Mouse (Mus musculus) E14TG2a.4 (cell line): ENCODE results near the gene Mbnl1.

Source experiments
- CTCF ChIP-seq: conservative IDR thresholded peaks from 2 replicates; pipeline ENCODE4 v1.5.1; 2014; ENCODE audit warnings: low read length
- NANOG ChIP-seq: IDR thresholded peaks from 2 replicates; pipeline ENCODE4 v1.6.1; 2014; ENCODE audit warnings: borderline replicate concordance, low read length, mixed read lengths
- POU5F1 ChIP-seq: IDR thresholded peaks from 2 replicates; pipeline ENCODE4 v1.6.1; 2014; ENCODE audit warnings: low read length, borderline replicate concordance

- TF ChIP-seq CTCF: peak; percentile 63
- TF ChIP-seq NANOG: no peak
- TF ChIP-seq POU5F1: no peak
Observed at GRCm38 (mm10) chr3:60608952-60609403, 136.3 kb downstream of the Mbnl1 start.
